Mouse (Mus musculus) mammary gland, adult 2 months (tissue): ENCODE results near the gene Zfp606. TPM values are rescaled to one million over a fixed set of nuclear protein-coding genes. Genes with fewer than 3 reads are reported as not detected.

Experiments
- polyA plus RNA-seq: library from polyadenylated mRNA; depleted of rRNA; stranded (reverse); fragments of >200 nt; gene quantifications from 2 replicates; pipeline ENCODE4 v1.2.3, GENCODE M21; 2012; ENCODE audit warnings: low replicate concordance; rRNA removed

Zfp606 gene
- 2.8 and 3.6 TPM in 2 replicates for polyA plus RNA-seq

GRCm38 (mm10) chr7:12478158-12479008, at the start of gene Zfp606:
Zfp606 (plus strand) TSS chr7:12478293.

GRCm38 (mm10) chr7:12512217-12512616, 34.1 kb downstream of the Zfp606 start, which contains the start of gene 2900092C05Rik:
2900092C05Rik (plus strand) TSS chr7:12512517.

Other genes with a start within 250 kb of the Zfp606 start
- gene Vmn1r81, start 210.0 kb upstream of the Zfp606 start, polyA plus RNA-seq, result not detected in 2 replicates
- not detected in 2 replicates for gene Vmn1r82, start 177.9 kb upstream of the Zfp606 start, polyA plus RNA-seq
- not detected in 2 replicates for gene Vmn1r83, start 148.8 kb upstream of the Zfp606 start, polyA plus RNA-seq
- gene Vmn1r84, start 109.0 kb upstream of the Zfp606 start, polyA plus RNA-seq, result not detected in 2 replicates
- gene Zfp551, start 55.5 kb upstream of the Zfp606 start, polyA plus RNA-seq, result 0.20 and 0.95 TPM in 2 replicates
- not detected in 2 replicates for gene 2900092C05Rik, start 34.2 kb downstream of the Zfp606 start, polyA plus RNA-seq
- gene Vmn2r53, start 130.5 kb downstream of the Zfp606 start, polyA plus RNA-seq, result not detected in 2 replicates
- not detected in 2 replicates for gene Vmn2r54, start 162.0 kb downstream of the Zfp606 start, polyA plus RNA-seq
- not detected in 2 replicates for gene Vmn2r55, start 206.7 kb downstream of the Zfp606 start, polyA plus RNA-seq